Mouse (Mus musculus) kidney, adult 8-10 months (tissue): ENCODE results near the gene Myo15b.

Experiments used
- DNase-seq, 2 experiments: peaks; one replicate each; pipeline ENCODE4 v3.0.0; 2022

Gene Myo15b

DNA sequence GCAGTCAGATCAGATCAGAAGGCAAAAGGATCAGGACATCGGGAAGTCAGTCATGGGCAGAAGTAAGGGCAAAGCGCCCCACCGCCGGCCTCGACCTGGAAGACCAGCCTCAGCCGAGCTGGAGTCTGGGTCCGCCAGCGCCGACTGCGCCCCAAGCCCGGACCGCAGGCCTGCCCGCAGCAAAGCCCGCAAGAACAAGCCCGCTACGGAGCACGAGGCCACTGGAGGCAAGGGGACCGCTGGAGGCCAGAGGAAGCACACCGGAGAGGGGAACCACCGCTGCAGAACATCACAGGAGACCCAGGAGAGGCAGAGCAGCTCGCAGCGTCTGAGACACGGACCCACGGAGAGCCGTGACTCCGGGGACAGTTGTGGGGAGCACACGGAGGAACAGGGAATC is at the start of gene Myo15b:
Gene Myo15b, plus strand, starts transcription at position 53 of the 400 bp plus-strand sequence.
- DNase-seq: no peak

- DNase-seq: no peak
Observed at GRCm38 (mm10) chr11:115808696-115809310, 49.4 kb upstream of the Myo15b start.

DNA sequence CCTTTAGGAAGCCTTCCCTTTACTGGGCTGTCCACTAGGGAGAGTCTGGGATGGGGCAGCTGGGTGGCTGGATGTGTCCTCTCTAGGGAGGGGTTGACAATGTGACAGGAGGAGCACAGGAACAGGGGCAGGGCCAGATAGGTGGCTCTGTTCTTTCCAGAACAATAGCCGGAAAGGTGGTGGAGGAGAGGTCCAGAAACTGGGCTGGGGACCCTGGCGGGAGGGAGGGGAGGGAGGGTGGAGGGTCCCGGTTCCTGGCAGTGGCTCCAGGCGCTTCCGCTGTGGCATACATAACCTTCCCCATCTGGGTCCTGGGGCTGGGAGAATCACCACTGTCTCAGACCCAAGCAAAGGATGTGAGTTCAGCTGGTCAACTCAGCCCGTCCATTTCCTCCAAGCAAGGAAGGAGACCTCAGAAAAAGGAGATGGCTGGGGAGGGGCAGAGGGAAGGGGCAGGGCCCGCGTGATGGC is 48.9 kb upstream of the Myo15b start:
- peak; percentile 61 to 76 for DNase-seq

DNA sequence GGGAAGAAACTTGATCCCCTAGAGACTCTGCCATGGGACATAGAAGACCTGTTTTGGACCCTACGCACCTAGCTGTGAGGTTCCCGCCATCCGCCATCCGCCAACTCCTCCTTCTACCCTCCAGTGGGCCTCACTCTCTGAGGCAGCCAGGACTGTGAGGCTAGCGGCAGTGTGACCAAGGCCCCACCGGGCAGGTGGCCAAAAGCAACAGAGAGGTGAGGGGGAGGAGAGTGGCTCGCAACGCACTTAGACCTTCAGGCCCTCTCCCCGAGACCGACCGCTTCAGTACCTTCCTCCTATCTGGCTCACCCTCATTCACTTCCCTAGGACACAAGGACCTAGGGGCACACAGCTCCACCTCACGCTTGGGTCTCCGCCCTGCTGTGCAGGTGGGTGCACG is 47.8 kb upstream of the Myo15b start:
- peak; percentile 77 to 84 for DNase-seq

- DNase-seq: no peak
Observed at GRCm38 (mm10) chr11:115811381-115812093, 46.7 kb upstream of the Myo15b start.

GRCm38 (mm10) chr11:115812095-115812494 is 46.1 kb upstream of the Myo15b start:
- DNase-seq: peak; percentile 57 to 72

- peak in 1 of 2 experiments; percentile 54 for DNase-seq
Observed at GRCm38 (mm10) chr11:115812533-115813420, 45.4 kb upstream of the Myo15b start.

DNA sequence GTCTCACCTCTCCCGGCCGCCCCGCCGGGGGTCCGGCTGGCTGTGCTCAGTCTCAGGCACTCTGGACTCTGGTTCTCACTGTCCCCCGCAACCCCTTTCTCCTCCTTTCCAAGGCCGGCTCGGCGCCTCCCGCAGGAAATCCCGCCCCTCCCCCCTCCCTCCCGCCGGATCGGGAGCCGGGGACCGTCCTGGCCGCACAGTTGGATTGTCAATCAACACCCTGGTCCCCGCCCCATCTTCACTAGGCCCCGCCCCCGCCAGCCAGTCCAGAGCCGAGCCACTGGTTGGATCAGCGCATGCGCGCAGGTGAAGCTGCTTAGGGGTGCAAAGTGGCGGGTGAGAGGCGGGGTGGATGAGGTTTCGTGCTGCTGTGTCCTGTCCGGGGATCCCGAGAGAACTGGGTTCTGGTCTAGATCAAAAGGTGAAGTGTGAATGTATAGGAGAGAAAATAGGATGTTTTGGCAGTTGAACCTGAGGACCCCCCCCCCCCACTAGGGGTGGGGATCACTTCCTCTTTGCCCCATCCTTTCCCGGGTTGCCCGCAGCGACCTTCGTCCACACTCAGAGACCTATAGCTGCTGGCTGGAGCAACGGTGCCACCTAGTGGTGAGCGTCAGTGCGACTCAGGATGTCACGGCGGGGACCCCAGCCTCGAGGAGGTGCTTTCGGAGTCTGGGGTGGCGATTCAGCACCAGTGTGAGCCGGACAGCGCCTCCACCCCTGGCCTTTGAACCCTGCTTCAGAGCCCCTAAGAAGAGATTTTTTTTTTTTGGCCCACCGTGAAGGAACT is 44.5 kb upstream of the Myo15b start, which contains the start of gene Caskin2:
Gene Caskin2, minus strand, starts transcription at position 133 of the 790 bp plus-strand sequence.
- peak; percentile 96 for DNase-seq

DNA sequence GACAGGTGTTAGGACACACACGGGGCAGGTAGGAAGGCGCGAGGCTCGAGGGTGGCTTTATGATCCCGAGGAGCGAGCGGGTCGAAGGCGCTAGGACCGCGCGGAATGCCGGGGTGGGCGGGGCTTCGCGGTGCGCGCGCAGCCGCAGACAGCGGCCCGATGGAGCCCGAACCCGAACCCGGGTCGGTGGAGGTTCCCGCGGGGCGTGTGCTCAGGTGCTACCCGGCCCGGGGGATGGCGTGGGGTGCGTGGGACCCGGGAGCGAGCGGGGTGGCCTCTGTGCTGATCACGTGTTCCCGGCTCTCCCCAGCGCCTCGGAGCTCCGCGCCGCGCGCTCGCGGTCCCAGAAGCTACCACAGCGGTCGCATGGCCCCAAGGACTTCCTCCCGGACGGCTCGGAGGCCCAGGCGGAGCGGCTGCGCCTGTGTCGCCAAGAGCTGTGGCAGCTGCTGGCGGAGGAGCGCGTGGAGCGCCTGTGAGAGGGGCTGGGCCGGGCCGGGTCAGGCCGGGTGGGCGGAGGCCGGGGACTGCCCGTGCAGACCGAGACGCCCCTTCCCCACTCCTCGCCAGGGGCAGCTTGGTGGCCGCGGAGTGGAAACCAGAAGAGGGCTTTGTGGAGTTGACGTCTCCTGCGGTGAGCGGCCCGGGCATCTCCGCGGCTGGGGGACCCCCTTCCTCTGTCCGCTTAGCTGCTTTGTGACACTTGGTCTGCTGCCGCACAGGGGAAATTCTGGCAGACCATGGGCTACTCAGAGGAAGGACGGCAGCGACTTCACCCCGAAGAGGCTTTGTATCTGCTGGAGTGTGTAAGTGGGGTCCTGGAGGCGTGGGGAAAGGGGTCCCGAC is 43.4 kb upstream of the Myo15b start, which contains the start of gene Tsen54:
Gene Tsen54, plus strand, starts transcription at position 120 of the 846 bp plus-strand sequence.
- DNase-seq: peak; percentile 79 to 89

DNA sequence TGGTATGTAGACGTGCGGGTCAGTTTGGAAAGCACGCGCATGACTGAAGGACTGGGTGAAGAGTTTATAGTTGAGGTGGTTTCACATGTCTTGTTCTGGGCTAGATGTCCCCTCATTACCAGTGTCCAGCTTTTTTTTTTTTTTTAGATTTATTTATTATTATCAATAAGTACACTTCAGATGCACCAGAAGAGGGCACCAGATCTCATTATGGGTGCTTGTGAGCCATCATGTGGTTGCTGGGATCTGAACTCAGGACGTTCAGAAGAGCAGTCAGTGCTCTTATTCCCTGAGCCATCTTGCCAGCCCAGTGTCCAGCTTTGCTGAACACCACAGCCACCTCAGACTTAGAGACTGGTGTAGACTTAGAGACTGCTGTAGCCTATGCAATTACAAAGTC is 40.9 kb upstream of the Myo15b start:
- no peak for DNase-seq

GRCm38 (mm10) chr11:115819915-115820623 is 38.1 kb upstream of the Myo15b start:
- peak in 1 of 2 experiments; percentile 46 for DNase-seq

GRCm38 (mm10) chr11:115821001-115821400 is 37.2 kb upstream of the Myo15b start:
- DNase-seq: no peak

- DNase-seq: peak; percentile 91 to 95
Observed at GRCm38 (mm10) chr11:115823774-115824740, 34.1 kb upstream of the Myo15b start, which contains the start of gene Llgl2. Llgl2 (plus strand) TSS chr11:115824049.

DNA sequence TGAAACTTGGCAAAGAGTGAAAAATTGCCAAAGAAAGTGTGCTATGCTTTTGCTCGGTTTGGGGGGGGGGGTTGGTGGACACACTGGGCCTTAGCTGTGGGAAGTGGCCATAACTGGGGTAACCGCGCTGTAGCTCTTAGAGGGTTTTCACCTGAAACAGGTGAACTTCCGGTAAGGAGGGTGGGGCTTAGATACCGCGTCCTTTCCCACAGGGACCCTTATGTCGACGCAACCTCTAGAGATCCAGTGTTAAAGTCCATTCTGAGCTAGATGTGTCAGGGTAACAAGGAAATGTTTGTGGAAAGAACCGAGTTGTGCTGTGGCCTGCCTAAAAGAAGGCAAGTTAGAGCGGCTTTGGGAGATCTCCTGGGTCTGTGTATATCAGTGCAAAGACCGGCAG is 33.4 kb upstream of the Myo15b start:
- no peak for DNase-seq

GRCm38 (mm10) chr11:115826487-115826886 is 31.7 kb upstream of the Myo15b start:
- no peak for DNase-seq

GRCm38 (mm10) chr11:115827624-115828023 is 30.6 kb upstream of the Myo15b start:
- DNase-seq: no peak

DNA sequence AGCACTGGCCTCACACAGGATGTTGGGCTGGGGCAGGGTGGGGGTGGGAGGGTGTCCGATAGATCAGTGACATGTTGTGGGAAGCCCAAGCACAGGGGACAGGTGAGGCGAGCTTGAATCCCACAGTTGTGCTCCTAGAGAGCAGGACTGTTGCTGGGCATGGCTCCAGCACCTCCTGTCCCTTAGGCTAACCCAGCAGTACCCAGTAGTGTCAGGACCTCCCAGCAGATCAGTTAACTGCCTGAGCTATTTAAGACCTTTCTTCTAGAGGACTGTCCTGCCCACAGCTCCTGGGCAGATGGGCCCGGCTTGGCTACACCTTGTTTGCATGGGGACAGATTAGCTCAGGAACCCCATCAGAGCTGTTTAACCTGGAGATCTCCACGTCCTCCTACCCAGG is 29.2 kb upstream of the Myo15b start:
- DNase-seq: no peak

GRCm38 (mm10) chr11:115830550-115831325 is 27.5 kb upstream of the Myo15b start:
- peak; percentile 69 to 71 for DNase-seq
